Mouse (Mus musculus) cerebellum, postnatal 4 days (tissue): ENCODE results near the gene Adora1.

Experiments
- DNase-seq, 2 experiments: peaks; one replicate each; pipeline ENCODE4 v3.0.0; 2022; ENCODE audit warnings: low spot score in 2 of 2, mixed read lengths in 1 of 2

The Adora1 gene

DNA sequence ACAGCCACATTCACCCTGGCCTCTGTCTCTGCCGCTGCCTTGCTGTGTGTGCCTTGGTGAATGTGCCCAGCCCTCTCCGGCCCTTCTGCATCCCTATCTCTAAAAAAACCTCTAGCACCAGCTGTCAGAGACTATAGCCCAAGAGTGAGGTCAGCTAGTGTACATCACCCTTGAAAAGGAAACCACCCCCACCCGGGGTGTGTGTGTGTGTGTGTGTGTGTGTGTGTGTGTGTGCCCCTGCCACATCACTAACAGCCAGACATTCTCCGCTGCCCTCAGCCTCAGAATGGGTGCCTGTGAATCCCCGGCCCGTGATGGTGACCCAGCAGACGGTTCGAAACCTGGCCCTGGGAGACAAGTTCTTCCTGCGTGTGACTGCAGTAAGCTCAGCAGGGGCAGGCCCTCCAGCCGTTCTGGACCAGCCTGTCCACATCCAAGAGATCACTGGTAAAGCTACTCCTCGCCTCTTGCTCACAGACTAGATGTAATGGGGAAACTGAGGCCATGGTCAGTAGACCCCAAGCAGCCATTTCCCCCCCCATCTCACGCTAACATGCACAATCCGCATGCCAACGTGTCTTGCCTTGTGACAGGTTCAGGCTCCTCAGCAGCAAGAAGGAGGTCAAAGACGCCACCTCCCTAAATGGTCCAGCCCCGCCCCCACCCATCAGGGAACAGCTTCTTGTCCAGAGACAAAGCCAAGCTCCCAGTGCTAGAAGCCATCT lies 40.8 kb downstream of the Adora1 start:
- DNase-seq: no peak

DNA sequence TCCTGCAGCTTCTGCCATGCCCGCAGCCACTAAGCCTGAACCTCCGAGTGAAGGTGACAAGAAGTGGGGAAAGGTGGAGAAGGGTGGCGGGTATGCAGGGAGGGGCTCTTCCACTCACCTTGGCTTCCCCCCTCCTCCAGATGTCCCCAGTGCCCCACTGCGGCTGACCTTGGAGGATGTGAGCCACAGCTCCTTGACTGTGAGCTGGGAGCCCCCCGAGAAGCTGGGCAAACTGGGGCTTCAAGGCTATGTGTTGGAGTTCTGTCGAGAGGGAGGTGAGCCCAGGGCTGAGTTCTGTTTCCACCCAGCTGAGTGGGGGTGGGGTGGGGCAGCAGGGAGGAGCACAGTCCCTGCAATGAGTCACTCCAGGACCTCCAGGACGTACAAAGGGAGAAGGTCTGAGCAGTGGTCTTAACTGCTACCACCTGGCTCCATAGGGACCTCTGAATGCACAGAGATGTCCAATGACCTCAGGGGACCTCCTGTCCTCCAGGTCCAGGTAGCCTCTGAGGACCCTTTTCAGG lies 41.5 kb downstream of the Adora1 start:
- DNase-seq: no peak

DNA sequence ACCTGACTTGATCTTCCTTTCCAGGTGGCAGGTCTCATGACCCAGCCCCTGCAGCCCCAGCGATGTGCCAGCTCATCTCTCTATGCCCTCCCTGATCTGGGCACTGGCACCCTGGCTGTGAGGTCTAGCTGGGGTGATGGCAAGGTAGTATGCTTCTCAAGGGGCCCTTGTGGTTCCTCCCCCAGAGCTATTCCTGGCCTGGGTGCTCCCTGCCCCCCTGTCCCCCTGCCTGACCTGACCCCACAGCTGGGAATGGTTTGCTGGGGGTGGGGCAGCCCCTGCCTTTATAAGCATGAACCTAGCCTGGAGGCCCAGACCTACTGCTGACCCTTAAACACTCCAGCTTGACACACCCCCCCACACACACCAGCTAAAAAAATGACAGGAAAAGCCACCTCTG lies 42.1 kb downstream of the Adora1 start, which contains the start of gene Mybph:
Mybph (plus strand) TSS at position 323 of the 400 bp plus-strand sequence.
- no peak for DNase-seq

DNA sequence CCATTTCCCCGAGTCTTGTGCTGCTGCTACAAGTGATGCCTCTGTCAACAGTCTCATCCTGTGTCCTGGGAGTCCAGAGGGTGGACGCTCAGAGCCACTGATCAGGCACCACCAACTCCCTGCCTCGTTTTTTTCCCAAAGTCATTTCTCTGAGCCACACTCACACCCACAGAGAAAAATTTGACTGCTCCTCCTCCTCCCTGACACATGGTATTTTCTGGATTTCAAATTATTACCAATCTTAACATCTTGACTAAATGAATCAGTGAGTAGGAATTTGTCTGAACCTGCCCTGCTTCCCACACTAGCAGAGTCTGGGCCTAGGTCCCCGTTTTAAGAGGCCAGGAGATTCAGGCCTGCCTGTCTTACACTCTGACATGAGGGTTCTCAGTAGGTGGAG lies 43.2 kb downstream of the Adora1 start:
- DNase-seq: no peak

DNA sequence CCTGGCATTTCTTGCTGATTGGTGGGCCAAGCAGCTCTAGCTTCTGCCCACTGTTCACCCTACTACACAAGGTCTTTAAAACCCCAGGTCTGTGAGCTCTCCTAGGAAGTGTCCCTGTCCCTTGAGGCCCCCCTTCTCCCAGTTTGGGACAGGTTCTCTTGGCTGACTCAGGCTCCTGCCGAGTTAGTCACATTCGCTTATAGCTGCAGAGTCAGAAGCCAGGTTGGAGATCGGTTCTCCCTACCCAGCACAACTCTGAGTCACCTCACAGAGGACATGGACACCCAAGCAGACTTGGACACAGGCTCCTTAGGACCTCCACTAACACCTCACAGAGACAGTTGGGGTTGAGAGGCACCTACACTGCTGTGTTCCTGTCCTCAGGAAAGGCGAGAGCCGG lies 44.0 kb downstream of the Adora1 start:
- DNase-seq: no peak

DNA sequence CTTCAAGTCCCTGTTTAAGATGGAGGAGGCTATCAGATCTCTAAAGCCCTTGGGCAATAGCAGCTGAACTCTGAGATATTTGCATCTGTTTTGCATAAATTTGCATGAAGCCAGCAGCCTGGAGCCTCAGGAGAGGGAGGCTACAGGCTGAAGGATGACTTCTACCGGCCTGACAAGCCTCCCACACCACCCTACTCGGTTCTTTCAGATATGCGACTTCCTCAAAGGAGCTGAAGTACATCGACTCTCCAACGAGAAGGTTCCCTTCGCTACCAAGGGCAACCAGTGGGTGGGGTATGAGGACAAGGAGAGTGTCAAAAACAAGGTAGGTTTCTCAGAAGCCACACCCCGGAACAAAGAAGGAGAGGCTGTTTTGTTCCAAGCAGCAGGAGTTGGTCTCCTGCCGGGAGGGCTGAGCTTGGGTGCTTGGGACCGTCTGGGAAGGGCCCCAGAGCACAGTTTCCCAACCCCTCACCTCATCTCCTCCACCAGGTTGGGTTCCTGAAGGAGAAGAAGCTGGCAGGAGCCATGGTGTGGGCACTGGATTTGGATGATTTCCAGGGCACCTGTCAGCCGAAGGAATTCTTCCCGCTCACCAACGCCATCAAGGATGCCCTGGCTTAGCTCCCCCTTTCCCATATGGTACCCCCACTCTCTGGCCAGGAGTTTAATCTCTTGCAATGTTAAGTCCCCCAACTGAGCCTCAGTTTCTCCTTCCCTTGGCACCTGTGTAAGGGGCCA lies 46.1 kb downstream of the Adora1 start:
- no peak for DNase-seq

DNA sequence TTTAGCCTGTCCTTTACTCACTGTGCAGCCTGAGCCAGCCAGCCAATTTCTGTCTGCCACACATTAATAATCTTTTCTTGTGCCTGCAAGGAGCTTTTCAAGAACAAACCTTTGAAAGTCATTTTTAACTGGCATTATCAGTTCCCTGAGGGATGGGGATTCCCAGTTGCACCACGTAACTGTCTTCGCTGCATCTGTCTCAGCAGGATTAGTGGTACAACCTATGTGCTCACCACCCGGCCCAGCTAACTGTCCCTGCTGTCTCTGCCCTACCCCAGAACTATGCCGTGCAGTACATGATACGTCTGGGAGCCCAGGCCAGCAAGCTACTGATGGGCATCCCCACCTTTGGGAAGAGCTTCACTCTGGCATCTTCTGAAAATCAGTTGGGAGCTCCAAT lies 47.0 kb downstream of the Adora1 start:
- no peak for DNase-seq

DNA sequence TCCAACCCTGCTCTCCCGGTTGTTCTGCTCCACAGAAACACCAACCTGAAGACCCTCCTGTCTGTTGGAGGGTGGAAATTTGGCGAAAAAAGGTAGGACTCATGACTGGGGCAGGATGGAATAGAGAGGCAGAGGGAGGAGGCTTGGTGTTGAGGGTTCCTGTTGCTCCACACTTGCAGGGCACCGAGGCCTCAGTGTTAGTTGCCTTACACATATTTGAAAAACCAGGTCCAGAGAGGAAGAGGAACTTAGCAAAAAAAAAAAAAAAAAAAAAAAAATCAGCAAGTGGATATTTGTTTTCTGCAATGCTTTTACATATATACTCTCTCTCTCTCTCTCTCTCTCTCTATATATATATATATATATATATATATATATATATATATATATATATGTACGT lies 51.1 kb downstream of the Adora1 start:
- no peak for DNase-seq

DNA sequence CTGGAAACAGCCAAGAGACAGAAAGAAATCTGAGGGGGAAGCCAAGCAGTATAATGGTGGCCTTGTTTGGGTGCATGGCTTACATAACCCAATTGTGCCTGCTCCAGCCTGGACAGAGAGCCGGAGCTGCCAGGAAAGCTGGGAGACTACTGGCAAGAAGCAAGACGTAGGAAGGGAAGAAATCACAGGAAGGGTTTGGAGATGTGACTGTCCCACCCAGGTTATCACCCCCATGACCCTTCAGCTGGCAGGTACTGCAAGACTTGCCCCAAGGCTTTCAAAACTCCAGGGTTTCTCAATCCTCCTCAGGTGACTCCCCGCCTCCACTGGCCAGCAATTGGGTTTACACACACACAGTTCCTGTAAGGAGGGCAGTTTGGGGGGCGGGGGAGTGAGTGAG lies 53.2 kb downstream of the Adora1 start, which contains the start of gene Chil1:
Chil1 (plus strand) TSS at position 152 of the 400 bp plus-strand sequence.
- no peak for DNase-seq

DNA sequence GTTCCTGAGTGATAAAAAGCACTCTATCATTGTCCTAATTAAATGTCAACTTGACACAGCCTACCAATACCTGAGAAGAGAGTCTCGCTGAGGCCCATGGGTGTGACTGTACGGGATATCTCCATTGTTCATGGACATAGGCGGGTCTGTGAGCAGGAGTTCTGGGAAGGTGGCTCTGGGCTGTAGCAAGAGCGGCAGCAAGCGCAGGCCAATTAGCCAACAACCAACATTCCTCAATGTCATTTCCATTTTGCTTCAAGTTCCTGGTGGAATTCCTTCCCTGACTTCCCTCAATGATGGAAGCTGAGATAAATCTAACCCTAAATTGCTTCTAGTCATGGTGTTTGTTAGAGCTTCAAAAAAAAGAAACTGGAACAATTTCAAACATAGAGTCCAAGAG lies 57.3 kb downstream of the Adora1 start:
- no peak for DNase-seq

DNA sequence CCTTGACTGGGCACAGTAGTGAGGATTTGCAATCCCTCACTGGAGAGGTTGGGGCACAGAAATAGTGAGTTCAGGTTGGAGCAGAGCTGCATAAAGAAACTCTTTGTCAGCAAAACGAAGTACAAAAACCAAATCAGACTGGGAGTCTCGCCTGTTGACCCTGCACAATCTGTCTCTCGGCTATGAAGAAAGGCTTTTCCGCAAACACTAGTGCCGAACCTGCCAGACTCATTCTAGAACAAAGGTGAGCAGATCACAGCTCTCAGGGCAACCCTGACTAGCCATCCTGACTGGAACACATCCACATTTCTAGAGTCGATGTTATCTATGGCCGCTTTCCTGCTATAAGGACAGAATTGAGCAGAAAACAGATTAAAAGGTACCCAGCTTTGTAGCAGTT lies 62.1 kb downstream of the Adora1 start:
- no peak for DNase-seq

DNA sequence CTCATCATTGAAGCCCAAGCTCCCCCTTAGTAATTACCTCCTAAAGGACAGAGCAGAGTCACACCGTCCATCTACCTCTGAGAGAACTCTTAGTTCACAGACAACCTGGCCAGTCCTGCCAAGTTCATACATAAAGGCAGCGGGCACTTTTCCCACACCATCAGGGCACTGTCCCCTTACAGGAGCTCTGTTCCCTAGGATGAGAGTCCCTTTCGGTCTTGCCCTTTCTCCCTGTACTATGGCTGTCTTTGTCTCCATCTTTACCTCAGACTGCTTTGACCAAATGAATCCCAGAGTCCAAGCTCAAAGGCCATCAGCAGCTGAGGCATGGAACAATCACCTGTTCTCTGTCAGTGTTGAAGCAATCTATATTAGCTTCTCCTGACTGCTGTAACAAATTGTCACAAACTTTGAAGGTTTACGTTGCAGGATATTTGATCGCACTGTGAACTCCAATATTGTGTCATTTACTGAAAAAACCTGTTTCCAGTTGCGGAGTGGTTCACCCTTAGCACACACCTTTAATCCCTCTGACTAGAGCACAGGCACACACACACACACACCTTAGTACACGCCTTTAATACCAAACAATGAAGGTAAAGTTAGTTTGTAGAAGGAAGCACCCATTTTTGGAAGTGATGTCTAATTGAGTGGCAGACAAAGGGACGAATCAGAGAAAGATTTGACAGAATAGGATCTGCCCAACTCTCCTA lies 66.1 kb downstream of the Adora1 start:
- DNase-seq: no peak

DNA sequence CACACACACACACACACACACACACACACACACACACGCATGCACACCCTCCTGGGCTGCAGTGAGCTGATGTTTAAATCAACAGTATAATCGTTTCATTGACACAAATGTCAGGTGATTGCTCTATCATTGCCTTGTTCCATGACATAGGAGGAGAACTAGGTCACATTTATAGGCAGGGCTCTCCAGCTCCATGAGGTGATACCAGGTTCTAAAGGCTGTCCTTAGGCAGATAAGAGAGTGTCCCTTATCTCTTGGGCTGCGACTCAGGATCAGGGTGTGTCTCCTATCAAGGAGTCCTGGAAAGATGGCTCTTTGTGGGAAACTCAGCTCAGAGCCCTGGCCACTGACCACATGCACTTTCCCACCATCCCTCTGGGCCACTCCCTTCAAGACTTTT lies 66.7 kb downstream of the Adora1 start:
- DNase-seq: no peak

DNA sequence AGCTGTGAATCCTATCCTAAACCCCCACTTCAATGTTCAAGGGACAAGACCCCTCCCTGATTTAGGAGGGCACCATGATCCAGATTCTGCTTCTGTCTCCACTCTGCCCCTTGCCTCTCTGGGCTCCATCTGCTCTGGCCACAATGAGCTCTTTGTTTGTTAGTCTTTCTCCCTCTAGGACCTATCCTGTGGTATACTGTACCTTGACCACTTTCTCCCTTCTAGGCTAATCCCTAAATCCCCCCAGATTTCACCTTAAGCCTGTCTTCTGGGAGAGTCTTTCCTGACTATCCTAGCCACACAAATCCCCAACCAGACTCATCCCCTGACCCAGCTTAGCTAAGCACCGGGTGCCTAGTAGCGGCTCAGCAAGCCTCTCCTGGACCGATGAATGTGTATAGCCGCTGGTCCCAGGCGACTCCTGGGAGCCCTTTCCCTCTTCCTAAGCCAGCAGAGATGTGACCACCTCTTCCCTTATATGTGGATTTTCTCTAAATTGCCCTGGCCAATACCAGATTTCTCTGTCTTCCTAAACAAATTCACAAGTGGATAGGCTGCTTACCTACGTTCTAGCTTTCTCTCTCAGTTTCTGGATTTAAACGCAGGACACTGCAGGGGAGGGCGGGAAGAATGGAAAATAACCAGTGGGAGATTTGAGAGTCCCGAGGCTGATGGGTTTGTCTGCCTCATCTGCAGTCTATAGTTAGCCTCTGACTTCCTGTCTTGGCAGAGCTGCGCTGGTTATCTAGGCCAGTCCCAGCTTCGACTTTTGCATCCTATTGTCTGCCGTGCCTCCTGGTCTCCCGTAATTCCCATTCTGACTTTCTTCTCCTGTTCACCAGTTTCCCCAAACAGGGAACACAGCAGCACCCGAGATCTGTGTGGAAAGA lies 67.6 kb downstream of the Adora1 start:
- no peak for DNase-seq

DNA sequence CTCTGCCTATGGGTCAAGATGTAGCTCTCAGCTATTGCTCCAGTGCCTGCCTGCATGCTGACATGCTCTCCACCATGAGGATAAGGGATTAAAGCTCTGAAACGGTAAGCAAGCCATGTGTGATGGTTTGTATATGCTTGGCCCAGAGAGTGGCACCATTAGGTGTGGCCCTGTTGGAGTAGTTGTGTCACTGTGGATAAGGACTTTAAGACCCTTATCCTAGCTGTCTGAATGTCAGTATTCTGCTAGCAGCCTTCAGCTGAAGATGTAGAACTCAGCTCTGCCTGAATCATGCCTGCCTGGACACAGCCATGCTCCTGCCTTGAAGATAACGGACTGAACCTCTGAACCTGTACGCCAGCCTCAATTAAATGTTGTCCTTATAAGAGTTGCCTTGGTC lies 68.7 kb downstream of the Adora1 start:
- DNase-seq: no peak

DNA sequence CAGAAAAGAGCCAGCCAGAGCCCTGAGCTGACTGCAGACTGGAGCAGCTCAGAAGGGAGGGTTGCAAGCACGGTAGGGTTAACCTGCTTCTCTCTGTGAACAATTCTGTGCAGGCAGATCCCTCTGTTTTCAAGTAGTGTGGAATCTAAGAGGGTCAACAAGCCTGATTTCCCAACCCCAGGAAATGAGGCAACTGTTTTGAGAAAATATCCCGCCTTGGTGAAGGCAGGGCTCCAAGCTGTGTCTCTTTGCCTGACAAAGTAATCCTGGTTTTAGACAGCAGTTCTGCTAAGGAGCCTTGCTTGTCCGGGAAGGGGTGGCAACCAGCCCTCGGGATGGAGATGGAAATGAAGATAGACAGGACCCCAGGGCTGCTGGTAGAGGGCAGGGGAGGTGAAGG lies 70.8 kb downstream of the Adora1 start:
- no peak for DNase-seq

DNA sequence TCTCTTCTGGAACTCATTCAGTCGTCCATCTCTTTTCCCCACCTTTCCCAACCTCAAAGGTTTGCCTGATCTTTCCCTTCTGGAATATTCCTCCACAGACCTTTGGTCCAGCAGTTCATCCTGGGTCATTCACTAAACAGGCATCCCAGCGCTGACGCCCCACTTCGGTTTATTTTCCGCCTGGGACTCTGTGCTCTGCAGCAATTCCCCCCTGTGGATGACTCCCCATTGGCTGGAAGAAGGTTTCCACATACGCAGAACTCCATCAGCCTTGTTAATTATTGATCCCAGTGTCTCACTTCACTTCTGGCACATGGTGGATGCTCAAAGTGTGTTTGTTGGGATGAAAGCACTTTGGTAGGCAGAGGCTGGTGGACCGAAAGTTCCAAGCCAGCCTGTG lies 71.8 kb downstream of the Adora1 start:
- no peak for DNase-seq

DNA sequence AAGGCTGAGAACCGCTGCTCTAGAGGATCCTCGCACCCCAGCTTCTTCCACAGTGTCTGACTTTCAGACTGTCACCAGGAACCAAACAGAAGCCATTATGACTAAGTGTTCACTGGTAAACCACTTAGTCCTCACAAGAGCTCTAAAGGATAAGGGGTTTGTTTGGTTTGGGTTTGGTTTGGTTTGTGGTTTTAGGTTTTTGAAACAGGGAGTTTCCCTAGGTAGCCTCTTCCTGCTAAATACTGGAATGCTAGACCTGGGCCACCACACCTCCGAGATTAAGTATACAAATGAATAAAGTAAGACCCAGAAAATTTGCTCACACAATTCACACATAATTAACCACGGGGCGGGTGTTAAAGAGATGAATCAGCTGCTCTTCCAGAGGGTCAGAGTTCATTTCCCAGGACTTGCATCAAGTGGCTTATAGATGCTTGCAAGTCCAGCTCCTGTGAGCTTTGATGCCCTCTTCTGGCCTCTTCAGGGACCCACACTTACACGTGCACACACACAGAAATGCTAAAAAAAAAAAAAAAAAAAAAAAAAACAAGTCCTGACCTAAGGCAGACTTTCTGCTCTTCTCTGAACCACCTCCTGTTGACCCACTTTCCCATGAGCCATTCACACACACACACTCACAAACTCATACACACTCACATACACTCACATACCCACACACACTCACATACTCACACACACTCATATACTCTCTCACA lies 72.6 kb downstream of the Adora1 start:
- no peak for DNase-seq

DNA sequence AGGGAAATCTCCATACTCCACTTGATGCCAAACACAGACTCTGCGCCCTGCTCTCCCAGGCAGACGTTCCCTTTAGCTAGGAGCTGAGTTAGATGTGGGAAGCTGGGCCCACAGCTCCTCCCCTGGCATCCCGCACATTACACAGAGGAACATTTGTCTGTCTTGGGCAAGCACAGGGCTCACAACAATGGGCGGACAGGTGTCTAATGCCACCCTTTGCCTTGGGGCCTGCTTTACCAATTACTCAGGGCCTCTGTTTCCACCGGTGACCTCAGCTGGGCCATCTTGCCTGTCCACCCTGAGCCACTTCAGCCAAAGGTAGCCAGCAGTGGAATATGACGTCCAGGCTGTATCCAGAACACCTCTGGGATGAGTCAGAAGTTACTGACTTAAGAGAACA lies 73.8 kb downstream of the Adora1 start:
- no peak for DNase-seq

DNA sequence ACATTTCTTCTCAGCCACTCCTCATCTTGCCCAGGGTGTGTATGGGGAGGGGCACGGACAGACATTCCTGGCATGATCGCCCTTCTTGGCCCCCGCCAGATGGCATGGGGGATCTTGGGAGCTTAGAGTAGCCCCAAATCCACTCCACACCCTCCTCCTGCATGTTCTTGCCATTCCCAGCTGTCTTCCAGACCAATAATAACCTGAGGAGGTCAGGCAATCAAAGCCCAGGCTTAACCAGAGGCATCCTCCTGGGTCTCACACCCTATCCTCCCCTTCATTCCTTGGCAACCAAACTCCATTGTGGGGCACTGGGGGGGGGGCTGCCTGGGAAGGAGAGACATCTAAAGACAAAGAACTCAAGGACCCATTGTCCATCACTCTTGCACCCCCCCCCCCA lies 74.8 kb downstream of the Adora1 start:
- DNase-seq: no peak

DNA sequence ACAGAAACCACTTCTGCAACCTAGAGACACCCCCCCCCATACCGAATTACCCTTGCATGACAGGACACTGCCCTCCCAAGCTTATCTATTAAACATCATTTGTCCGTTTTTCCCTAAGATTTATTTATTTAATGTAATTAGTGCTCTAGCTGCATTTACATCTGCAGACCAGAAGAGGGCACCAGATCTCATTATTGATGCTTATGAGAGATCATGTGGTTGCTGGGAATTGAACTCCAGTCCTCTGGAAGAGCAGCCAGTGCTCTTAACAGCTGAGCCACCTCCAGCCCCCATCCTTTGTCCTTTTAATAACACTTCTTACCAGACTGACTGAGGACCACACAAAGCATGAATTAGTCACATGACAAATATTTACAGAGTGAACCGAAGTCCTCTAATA lies 80.6 kb downstream of the Adora1 start:
- DNase-seq: no peak
